Mouse (Mus musculus): ENCODE results near the gene H2-Ob. TPM values are rescaled to one million over a fixed set of nuclear protein-coding genes. Genes with fewer than 3 reads are reported as not detected.
"Not testable (repeated sequence)": the region's sequence is repeated elsewhere in the genome, so short reads cannot be mapped to it uniquely, and the experiment has no call there.

The H2-Ob gene
- polyA plus RNA-seq, 1 experiment: 0.55 TPM

- no peaks in the 10 kb centered on the region; the same call in 1 of the 2 replicates for H3K4me1 ChIP-seq (ENCODE audit: control insufficient read depth, insufficient read depth, insufficient read length, low read length)
- peak overlapping the region; percentile 2 for H3K27ac ChIP-seq (replicated peaks; ENCODE audit: low read depth, low read length)
- H3K4me3 ChIP-seq (ENCODE audit: insufficient read depth, low read depth, low read length): 0 out of 2 replicates have a peak overlapping the region, but pooled peaks have one; percentile 1
Observed at GRCm38 (mm10) chr17:34218675-34219074, 20.0 kb upstream of the H2-Ob start.

GRCm38 (mm10) chr17:34219096-34219495 is 19.6 kb upstream of the H2-Ob start:
- not testable (repeated sequence) for H3K4me1 ChIP-seq (ENCODE audit: control insufficient read depth, insufficient read depth, insufficient read length, low read length); H3K4me3 ChIP-seq (ENCODE audit: insufficient read depth, low read depth, low read length)
- H3K27ac ChIP-seq (replicated peaks; ENCODE audit: low read depth, low read length): peak overlapping the region; percentile 2

GRCm38 (mm10) chr17:34219801-34220200 is 18.9 kb upstream of the H2-Ob start:
- not testable (repeated sequence) for H3K4me3 ChIP-seq (ENCODE audit: insufficient read depth, low read depth, low read length); H3K27ac ChIP-seq (replicated peaks; ENCODE audit: low read depth, low read length)

GRCm38 (mm10) chr17:34220401-34220800 is 18.3 kb upstream of the H2-Ob start:
- H3K4me3 ChIP-seq (ENCODE audit: insufficient read depth, low read depth, low read length); H3K4me1 ChIP-seq (ENCODE audit: control insufficient read depth, insufficient read depth, insufficient read length, low read length); H3K27ac ChIP-seq (replicated peaks; ENCODE audit: low read depth, low read length): not testable (repeated sequence)

More at GRCm38 (mm10) chr17:34219801-34220200, 18.9 kb upstream of the H2-Ob start:
- not testable (repeated sequence) for H3K4me1 ChIP-seq (ENCODE audit: control insufficient read depth, insufficient read depth, insufficient read length, low read length)

GRCm38 (mm10) chr17:34224816-34225215 is 13.9 kb upstream of the H2-Ob start:
- no peak overlapping the region for H3K27ac ChIP-seq (replicated peaks; ENCODE audit: low read depth, low read length)
- no peaks in the 10 kb centered on the region for H3K4me1 ChIP-seq (ENCODE audit: control insufficient read depth, insufficient read depth, insufficient read length, low read length)
- no peak overlapping the region for H3K4me3 ChIP-seq (ENCODE audit: insufficient read depth, low read depth, low read length)

- Histone ChIP-seq H3K4me1 (ENCODE audit: control insufficient read depth, insufficient read depth, insufficient read length, low read length) (no peaks in the 10 kb centered on the region), H3K27ac (replicated peaks; ENCODE audit: low read depth, low read length) (no peak overlapping the region), H3K4me3 (ENCODE audit: insufficient read depth, low read depth, low read length) (no peak overlapping the region)
Observed at GRCm38 (mm10) chr17:34225426-34225825, 13.3 kb upstream of the H2-Ob start.

GRCm38 (mm10) chr17:34225911-34226310 is 12.8 kb upstream of the H2-Ob start:
- not testable (repeated sequence) for H3K4me1 ChIP-seq (ENCODE audit: control insufficient read depth, insufficient read depth, insufficient read length, low read length); H3K27ac ChIP-seq (replicated peaks; ENCODE audit: low read depth, low read length); H3K4me3 ChIP-seq (ENCODE audit: insufficient read depth, low read depth, low read length)

- not testable (repeated sequence) for H3K27ac ChIP-seq (replicated peaks; ENCODE audit: low read depth, low read length); H3K4me3 ChIP-seq (ENCODE audit: insufficient read depth, low read depth, low read length); H3K4me1 ChIP-seq (ENCODE audit: control insufficient read depth, insufficient read depth, insufficient read length, low read length)
Observed at GRCm38 (mm10) chr17:34230971-34231370, 7.7 kb upstream of the H2-Ob start.

GRCm38 (mm10) chr17:34232021-34232420 is 6.7 kb upstream of the H2-Ob start:
- not testable (repeated sequence) for H3K4me1 ChIP-seq (ENCODE audit: control insufficient read depth, insufficient read depth, insufficient read length, low read length); H3K4me3 ChIP-seq (ENCODE audit: insufficient read depth, low read depth, low read length); H3K27ac ChIP-seq (replicated peaks; ENCODE audit: low read depth, low read length)

GRCm38 (mm10) chr17:34234926-34235325 is 3.8 kb upstream of the H2-Ob start:
- Histone ChIP-seq H3K27ac (replicated peaks; ENCODE audit: low read depth, low read length) (no peak overlapping the region), H3K4me1 (ENCODE audit: control insufficient read depth, insufficient read depth, insufficient read length, low read length) (no peaks in the 10 kb centered on the region), H3K4me3 (ENCODE audit: insufficient read depth, low read depth, low read length) (no peak overlapping the region)

GRCm38 (mm10) chr17:34236691-34237090 is 2.0 kb upstream of the H2-Ob start:
- Histone ChIP-seq H3K27ac (replicated peaks; ENCODE audit: low read depth, low read length) (no peak overlapping the region), H3K4me1 (ENCODE audit: control insufficient read depth, insufficient read depth, insufficient read length, low read length) (no peaks in the 10 kb centered on the region), H3K4me3 (ENCODE audit: insufficient read depth, low read depth, low read length) (no peak overlapping the region)

- Histone ChIP-seq H3K27ac (replicated peaks; ENCODE audit: low read depth, low read length) (no peak overlapping the region), H3K4me3 (ENCODE audit: insufficient read depth, low read depth, low read length) (no peak overlapping the region)
Observed at GRCm38 (mm10) chr17:34237741-34238140, 962 bp upstream of the H2-Ob start.

GRCm38 (mm10) chr17:34239601-34240041 is 918 bp downstream of the H2-Ob start:
- Histone ChIP-seq H3K27ac (replicated peaks; ENCODE audit: low read depth, low read length) (peak overlapping the region; percentile 80), H3K4me3 (ENCODE audit: insufficient read depth, low read depth, low read length) (no peak overlapping the region; the same call in 1 of the 2 replicates), H3K4me1 (ENCODE audit: control insufficient read depth, insufficient read depth, insufficient read length, low read length) (no peaks in the 10 kb centered on the region)

More at GRCm38 (mm10) chr17:34237741-34238140, 962 bp upstream of the H2-Ob start:
- H3K4me1 ChIP-seq (ENCODE audit: control insufficient read depth, insufficient read depth, insufficient read length, low read length): no peaks in the 10 kb centered on the region

- Histone ChIP-seq H3K4me3 (ENCODE audit: insufficient read depth, low read depth, low read length) (no peak overlapping the region; the same call in 1 of the 2 replicates), H3K4me1 (ENCODE audit: control insufficient read depth, insufficient read depth, insufficient read length, low read length) (no peaks in the 10 kb centered on the region), H3K27ac (replicated peaks; ENCODE audit: low read depth, low read length) (peak overlapping the region; percentile 65)
Observed at GRCm38 (mm10) chr17:34240366-34240765, 1.7 kb downstream of the H2-Ob start.

- Histone ChIP-seq H3K4me3 (ENCODE audit: insufficient read depth, low read depth, low read length) (no peak overlapping the region), H3K27ac (replicated peaks; ENCODE audit: low read depth, low read length) (no peak overlapping the region), H3K4me1 (ENCODE audit: control insufficient read depth, insufficient read depth, insufficient read length, low read length) (no peaks in the 10 kb centered on the region)
Observed at GRCm38 (mm10) chr17:34240916-34241315, 2.2 kb downstream of the H2-Ob start.

GRCm38 (mm10) chr17:34244656-34245055 is 6.0 kb downstream of the H2-Ob start:
- Histone ChIP-seq H3K4me3 (ENCODE audit: insufficient read depth, low read depth, low read length) (no peak overlapping the region), H3K27ac (replicated peaks; ENCODE audit: low read depth, low read length) (no peak overlapping the region), H3K4me1 (ENCODE audit: control insufficient read depth, insufficient read depth, insufficient read length, low read length) (no peaks in the 10 kb centered on the region)
